Mouse (Mus musculus) right cerebral cortex, postnatal 36 days (tissue): Measurements from ENCODE around the gene Olfr556.
A peak's percentile ranks its signal among the peaks of the same experiment; 100 is the strongest.
"Not testable (repeated sequence)": the region's sequence is repeated elsewhere in the genome, so short reads cannot be mapped to it uniquely, and the experiment has no call there.

Source experiments
- DNase-seq, 2 experiments: peaks; one replicate each; pipeline ENCODE4 v3.0.0; 2022; ENCODE audit warnings: low spot score in 2 of 2, mixed read lengths in 1 of 2

Gene Olfr556

GRCm38 (mm10) chr7:102664599-102664998 is at the start of gene Olfr556:
Gene Olfr556 (plus strand): TSS chr7:102664899.
- DNase-seq, result no peak

DNA sequence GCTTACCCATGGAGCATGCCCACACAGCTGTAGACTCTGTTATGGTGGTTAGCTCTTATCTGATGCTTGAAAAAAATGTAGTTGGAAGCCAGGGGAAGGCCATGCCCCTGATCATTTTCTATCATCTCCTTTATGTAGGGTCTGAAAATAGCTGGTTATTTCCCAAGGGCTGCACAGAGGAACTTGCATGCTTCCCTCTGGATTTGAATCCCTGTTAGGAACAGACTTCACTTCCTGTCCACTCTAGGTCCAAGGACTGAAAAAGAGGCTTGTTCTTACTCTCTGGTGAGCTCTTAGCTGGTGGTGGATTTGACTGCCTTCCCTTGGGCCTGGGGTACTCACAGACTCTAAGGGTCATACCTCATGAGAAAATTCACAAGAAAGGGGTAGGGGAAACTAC is 46.6 kb upstream of the Olfr556 start, which contains the start of gene Olfr553:
Olfr553 (minus strand) TSS at position 101 of the 400 bp plus-strand sequence.
- DNase-seq, result no peak

DNA sequence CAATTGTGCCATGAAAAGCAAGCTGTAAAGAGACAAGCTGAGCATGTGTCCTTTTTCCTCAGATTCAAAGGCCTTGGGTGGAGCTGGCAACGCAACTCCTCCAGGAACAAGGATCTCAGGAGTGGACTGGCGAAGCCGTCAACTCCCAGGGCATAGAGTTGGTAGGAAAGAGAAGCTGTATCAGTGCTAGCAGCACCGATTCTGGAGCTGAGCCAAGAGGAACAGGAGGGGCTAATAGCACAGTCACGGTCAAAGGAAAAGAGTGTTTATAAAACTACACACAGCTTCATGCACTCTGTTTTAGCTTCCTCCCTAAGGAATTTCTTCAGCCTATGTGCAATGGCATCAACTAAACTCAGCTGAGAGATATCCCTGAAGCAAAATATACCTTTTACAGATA is 45.1 kb upstream of the Olfr556 start:
- DNase-seq, result no peak

- not testable (repeated sequence) for DNase-seq
Observed at GRCm38 (mm10) chr7:102620368-102620767, 44.3 kb upstream of the Olfr556 start.

- no peak for DNase-seq
Observed at GRCm38 (mm10) chr7:102636665-102637064, 28.0 kb upstream of the Olfr556 start.

GRCm38 (mm10) chr7:102638132-102638531 is 26.6 kb upstream of the Olfr556 start, which contains the start of gene Olfr554:
Gene Olfr554 (plus strand): TSS chr7:102638432.
- no peak for DNase-seq

DNA sequence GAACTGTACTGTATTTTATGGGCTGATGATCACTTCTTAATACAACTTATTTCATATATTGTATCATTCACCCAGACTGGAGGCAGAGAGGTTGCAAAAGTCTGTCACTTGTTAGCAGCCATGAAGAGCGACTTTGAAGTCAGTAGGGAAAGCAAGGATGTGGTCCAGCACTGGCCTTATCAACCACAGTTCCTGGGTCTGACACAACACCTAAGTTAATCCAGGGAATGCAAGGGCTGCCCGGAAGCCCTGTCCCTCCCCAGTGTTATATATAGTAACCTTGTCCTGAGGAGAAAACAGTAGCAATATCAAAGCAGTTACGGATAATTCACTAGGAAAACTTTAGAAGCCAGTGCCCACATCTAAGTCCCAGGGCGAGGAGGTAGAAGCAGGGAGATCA is 19.8 kb upstream of the Olfr556 start:
- DNase-seq, result not testable (repeated sequence)

- DNase-seq, result no peak
Observed at GRCm38 (mm10) chr7:102658523-102658922, 6.2 kb upstream of the Olfr556 start, which contains the start of gene Olfr555. Gene Olfr555 (plus strand): TSS chr7:102658823.

DNA sequence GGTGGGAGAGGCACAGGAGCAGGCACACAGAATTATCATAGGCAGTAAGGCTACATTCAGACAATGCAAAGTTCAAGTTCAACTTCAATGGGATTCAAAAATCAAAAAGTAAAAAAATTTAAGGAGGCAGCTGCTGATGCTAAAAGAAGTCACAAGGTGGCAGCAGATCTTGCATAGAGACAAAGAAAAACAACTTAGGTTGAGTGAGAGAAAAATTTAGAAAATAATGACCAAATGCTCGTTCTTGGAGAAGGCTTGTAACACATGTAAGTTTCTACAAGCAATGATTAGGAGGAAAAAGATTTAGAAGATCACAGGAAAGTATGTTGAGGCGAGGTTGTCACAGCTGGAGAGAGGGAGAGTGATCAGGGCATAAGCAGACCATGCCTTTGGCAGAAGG is 679 bp downstream of the Olfr556 start:
- DNase-seq, result no peak

GRCm38 (mm10) chr7:102676225-102676624 is 11.5 kb downstream of the Olfr556 start:
- no peak for DNase-seq

DNA sequence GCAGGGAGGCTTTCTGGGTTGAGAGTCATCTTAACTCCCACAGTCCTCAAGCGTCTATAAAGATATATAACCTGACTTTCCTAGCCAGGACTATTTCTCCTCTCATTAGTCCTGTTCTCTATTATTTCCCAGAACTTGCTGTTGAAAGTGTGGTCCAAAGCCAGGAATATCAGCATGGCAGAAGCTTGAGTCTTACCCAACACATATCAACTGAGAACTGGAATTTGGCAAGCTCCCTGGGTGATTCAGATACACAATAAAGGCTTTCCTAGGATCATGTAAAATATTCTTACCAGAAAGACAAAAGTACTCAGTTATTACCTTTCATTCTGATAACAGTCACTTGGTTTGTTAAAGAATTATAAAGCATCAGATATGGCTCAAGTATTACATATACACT is 17.2 kb downstream of the Olfr556 start:
- no peak for DNase-seq

GRCm38 (mm10) chr7:102686944-102687501 is 22.3 kb downstream of the Olfr556 start, which contains the start of gene Trim68:
Gene Trim68 (minus strand): TSS chr7:102687327.
- peak; percentile 91 to 94 for DNase-seq

- DNase-seq, result no peak
Observed at GRCm38 (mm10) chr7:102695358-102696125, 30.8 kb downstream of the Olfr556 start, which contains the start of gene Olfr557. Gene Olfr557 (plus strand): TSS chr7:102695910.

DNA sequence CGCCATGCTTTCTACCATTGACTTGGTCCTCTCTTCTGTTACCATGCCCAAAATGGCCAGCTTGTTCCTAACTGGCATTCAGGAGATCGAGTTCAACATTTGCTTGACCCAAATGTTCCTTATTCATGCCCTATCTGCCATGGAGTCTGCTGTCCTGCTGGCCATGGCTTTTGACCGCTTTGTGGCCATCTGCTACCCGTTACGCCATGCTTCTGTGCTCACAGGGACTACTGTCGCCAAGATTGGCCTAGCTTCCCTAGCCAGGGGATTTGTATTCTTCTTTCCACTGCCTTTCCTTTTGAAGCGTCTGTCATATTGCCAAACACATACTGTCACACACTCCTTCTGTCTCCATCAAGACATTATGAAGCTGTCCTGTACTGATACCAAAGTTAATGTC is 33.8 kb downstream of the Olfr556 start:
- DNase-seq, result no peak

DNA sequence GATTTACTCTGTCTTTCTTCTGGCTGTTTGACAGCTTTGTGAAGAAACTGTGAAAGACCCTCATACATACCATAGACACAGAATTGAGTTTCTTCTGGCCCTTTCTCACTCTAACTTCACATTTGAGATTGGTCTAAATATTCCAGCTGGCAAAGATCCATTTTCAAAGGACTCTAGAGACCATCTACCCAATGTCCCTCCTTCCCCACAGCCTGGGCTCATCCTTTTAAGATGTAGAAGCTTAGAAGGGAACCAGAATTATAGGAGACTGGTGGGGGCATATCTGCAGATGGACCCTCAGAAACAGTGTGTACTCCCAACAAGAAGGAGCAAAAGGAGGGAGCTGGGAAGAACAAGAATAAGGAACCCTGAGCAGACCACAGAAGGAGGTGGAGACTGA is 37.2 kb downstream of the Olfr556 start, which contains the start of gene Olfr558:
Olfr558 (plus strand) TSS at position 301 of the 400 bp plus-strand sequence.
- no peak for DNase-seq

DNA sequence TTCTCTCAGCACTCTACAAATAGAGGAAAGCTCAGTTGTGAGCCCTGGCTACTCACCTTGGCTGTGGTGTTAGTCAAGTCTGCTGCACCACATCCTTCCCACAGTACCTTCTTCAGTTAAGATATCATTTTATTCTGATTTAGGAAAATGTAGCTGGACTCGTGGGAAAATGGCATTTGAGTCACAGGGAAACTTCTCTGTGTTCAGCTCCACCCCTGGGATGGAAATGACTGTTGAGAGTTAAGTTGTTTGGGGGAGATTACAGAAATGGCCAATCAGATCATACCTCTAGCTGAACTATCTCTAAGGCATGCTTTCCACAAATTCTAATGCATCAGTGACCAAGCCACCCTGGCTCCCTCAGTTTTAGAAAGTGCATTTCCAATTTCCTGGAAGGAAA is 54.3 kb downstream of the Olfr556 start, which contains the start of gene Olfr33:
Olfr33 (minus strand) TSS at position 101 of the 400 bp plus-strand sequence.
- no peak for DNase-seq
